Mouse (Mus musculus): ENCODE results near the gene Tnfrsf13c. TPM values are rescaled to one million over a fixed set of nuclear protein-coding genes. Genes with fewer than 3 reads are reported as not detected.

Tnfrsf13c gene
- polyA plus RNA-seq, 1 experiment from 2014 or later, result not detected

GRCm38 (mm10) chr15:82187401-82187800 is 36.8 kb downstream of the Tnfrsf13c start:
- TF ChIP-seq CTCF (IDR thresholded peaks at IDR 0.05; ENCODE audit: low read depth), result no peak
- no peak overlapping the region for H3K4me3 ChIP-seq (ENCODE audit: low read depth, low read length)
- H3K36me3 ChIP-seq (ENCODE audit: control insufficient read depth, insufficient read depth), result peaks cover 84% of the 10 kb centered on the region
- no peak overlapping the region for H3K9ac ChIP-seq (ENCODE audit: low read depth, low read length)
- no peaks in the 10 kb centered on the region for H3K27me3 ChIP-seq (replicated peaks; ENCODE audit: control insufficient read depth, insufficient read depth, low read length)
- 86% methylated on average over 4 of the region's 4 CpGs for WGBS
- no peak for ATAC-seq
- no peak overlapping the region for H3K27ac ChIP-seq (ENCODE audit: low read depth, low read length)
- H3K4me2 ChIP-seq (replicated peaks; ENCODE audit: low read depth), result no peak overlapping the region
- H3K4me1 ChIP-seq (replicated peaks; ENCODE audit: control insufficient read depth, insufficient read depth, low read length), result no peaks in the 10 kb centered on the region
- 0 out of 2 replicates have a peak, but pooled peaks cover 1% of the 10 kb centered on the region for H3K9me3 ChIP-seq (ENCODE audit: control insufficient read depth)

GRCm38 (mm10) chr15:82186931-82187330 is 37.2 kb downstream of the Tnfrsf13c start:
- Histone ChIP-seq H3K4me2 (replicated peaks; ENCODE audit: low read depth) (no peak overlapping the region), H3K4me1 (replicated peaks; ENCODE audit: control insufficient read depth, insufficient read depth, low read length) (no peaks in the 10 kb centered on the region), H3K4me3 (ENCODE audit: low read depth, low read length) (no peak overlapping the region), H3K9me3 (ENCODE audit: control insufficient read depth) (0 out of 2 replicates have a peak, but pooled peaks cover 3% of the 10 kb centered on the region), H3K36me3 (ENCODE audit: control insufficient read depth, insufficient read depth) (peaks cover 84% of the 10 kb centered on the region), H3K27ac (ENCODE audit: low read depth, low read length) (0 out of 2 replicates have a peak overlapping the region, but pooled peaks have one; percentile 30), H3K27me3 (replicated peaks; ENCODE audit: control insufficient read depth, insufficient read depth, low read length) (no peaks in the 10 kb centered on the region), H3K9ac (ENCODE audit: low read depth, low read length) (no peak overlapping the region)
- TF ChIP-seq CTCF (IDR thresholded peaks at IDR 0.05; ENCODE audit: low read depth), result peak; percentile 11; the same call in 1 of the 2 replicates
- WGBS, result 74% methylated on average over 5 of the region's 5 CpGs
- ATAC-seq, result no peak

- Histone ChIP-seq H3K36me3 (ENCODE audit: control insufficient read depth, insufficient read depth) (peaks cover 80% of the 10 kb centered on the region), H3K27me3 (replicated peaks; ENCODE audit: control insufficient read depth, insufficient read depth, low read length) (no peaks in the 10 kb centered on the region), H3K4me2 (replicated peaks; ENCODE audit: low read depth) (no peak overlapping the region), H3K27ac (ENCODE audit: low read depth, low read length) (0 out of 2 replicates have a peak overlapping the region, but pooled peaks have one; percentile 30), H3K4me3 (ENCODE audit: low read depth, low read length) (no peak overlapping the region), H3K4me1 (replicated peaks; ENCODE audit: control insufficient read depth, insufficient read depth, low read length) (no peaks in the 10 kb centered on the region), H3K9ac (ENCODE audit: low read depth, low read length) (no peak overlapping the region), H3K9me3 (ENCODE audit: control insufficient read depth) (0 out of 2 replicates have a peak, but pooled peaks cover 3% of the 10 kb centered on the region)
- whole genome bisulfite sequencing, result 66% methylated on average over 14 of the region's 14 CpGs
- no peak for TF ChIP-seq CTCF (IDR thresholded peaks at IDR 0.05; ENCODE audit: low read depth)
- ATAC-seq, result no peak
These were observed 38.0 kb downstream of the Tnfrsf13c start for GRCm38 (mm10) chr15:82186131-82186530.

GRCm38 (mm10) chr15:82185062-82185783 is 38.9 kb downstream of the Tnfrsf13c start:
- H3K27me3 ChIP-seq (replicated peaks; ENCODE audit: control insufficient read depth, insufficient read depth, low read length), result no peaks in the 10 kb centered on the region
- WGBS, result 68% methylated on average over 14 of the region's 14 CpGs
- ATAC-seq, result peak; percentile 34; the same call in 1 of the 2 replicates
- no peaks in the 10 kb centered on the region for H3K4me1 ChIP-seq (replicated peaks; ENCODE audit: control insufficient read depth, insufficient read depth, low read length)
- H3K4me3 ChIP-seq (ENCODE audit: low read depth, low read length), result no peak overlapping the region
- no peak for TF ChIP-seq CTCF (IDR thresholded peaks at IDR 0.05; ENCODE audit: low read depth)
- peaks cover 84% of the 10 kb centered on the region for H3K36me3 ChIP-seq (ENCODE audit: control insufficient read depth, insufficient read depth)
- no peak overlapping the region for H3K9ac ChIP-seq (ENCODE audit: low read depth, low read length)
- H3K9me3 ChIP-seq (ENCODE audit: control insufficient read depth), result 0 out of 2 replicates have a peak, but pooled peaks cover 3% of the 10 kb centered on the region
- H3K4me2 ChIP-seq (replicated peaks; ENCODE audit: low read depth), result no peak overlapping the region
- H3K27ac ChIP-seq (ENCODE audit: low read depth, low read length), result peak overlapping the region; percentile 80

- WGBS, result 58% methylated on average over 10 of the region's 10 CpGs
These were observed 39.5 kb downstream of the Tnfrsf13c start for GRCm38 (mm10) chr15:82184656-82185055.

GRCm38 (mm10) chr15:82184183-82184582 is 40.0 kb downstream of the Tnfrsf13c start:
- H3K27ac ChIP-seq (ENCODE audit: low read depth, low read length), result peak overlapping the region; percentile 80
- WGBS, result 48% methylated on average over 7 of the region's 7 CpGs
- H3K9me3 ChIP-seq (ENCODE audit: control insufficient read depth), result 0 out of 2 replicates have a peak, but pooled peaks cover 3% of the 10 kb centered on the region
- H3K36me3 ChIP-seq (ENCODE audit: control insufficient read depth, insufficient read depth), result peaks cover 85% of the 10 kb centered on the region
- TF ChIP-seq CTCF (IDR thresholded peaks at IDR 0.05; ENCODE audit: low read depth), result no peak
- peak; percentile 53 for ATAC-seq
- no peak overlapping the region for H3K4me3 ChIP-seq (ENCODE audit: low read depth, low read length)
- H3K27me3 ChIP-seq (replicated peaks; ENCODE audit: control insufficient read depth, insufficient read depth, low read length), result no peaks in the 10 kb centered on the region
- H3K9ac ChIP-seq (ENCODE audit: low read depth, low read length), result no peak overlapping the region; the same call in 1 of the 2 replicates
- no peaks in the 10 kb centered on the region for H3K4me1 ChIP-seq (replicated peaks; ENCODE audit: control insufficient read depth, insufficient read depth, low read length)
- H3K4me2 ChIP-seq (replicated peaks; ENCODE audit: low read depth), result 0 out of 2 replicates have a peak overlapping the region, but pooled peaks have one; percentile 18

More at GRCm38 (mm10) chr15:82184656-82185055, 39.5 kb downstream of the Tnfrsf13c start:
- Histone ChIP-seq H3K36me3 (ENCODE audit: control insufficient read depth, insufficient read depth) (peaks cover 85% of the 10 kb centered on the region), H3K27ac (ENCODE audit: low read depth, low read length) (peak overlapping the region; percentile 80), H3K4me2 (replicated peaks; ENCODE audit: low read depth) (no peak overlapping the region), H3K27me3 (replicated peaks; ENCODE audit: control insufficient read depth, insufficient read depth, low read length) (no peaks in the 10 kb centered on the region), H3K9me3 (ENCODE audit: control insufficient read depth) (0 out of 2 replicates have a peak, but pooled peaks cover 3% of the 10 kb centered on the region), H3K9ac (ENCODE audit: low read depth, low read length) (no peak overlapping the region; the same call in 1 of the 2 replicates), H3K4me3 (ENCODE audit: low read depth, low read length) (no peak overlapping the region), H3K4me1 (replicated peaks; ENCODE audit: control insufficient read depth, insufficient read depth, low read length) (no peaks in the 10 kb centered on the region)
- peak; percentile 79 for ATAC-seq
- no peak for TF ChIP-seq CTCF (IDR thresholded peaks at IDR 0.05; ENCODE audit: low read depth)

All from intestine, postnatal 0 days (tissue).